Mouse (Mus musculus): ENCODE results near the gene Susd1. TPM values are rescaled to one million over a fixed set of nuclear protein-coding genes. Genes with fewer than 3 reads are reported as not detected.

Gene Susd1
- polyA plus RNA-seq, 1 experiment: 3.7 TPM

- 86% methylated on average over 19 of the region's 19 CpGs for whole genome bisulfite sequencing
Observed at GRCm38 (mm10) chr4:59329461-59330304, 108.8 kb downstream of the Susd1 start.

GRCm38 (mm10) chr4:59328821-59329220 lies 109.6 kb downstream of the Susd1 start:
- 92% methylated on average over 7 of the region's 7 CpGs for WGBS
- no peak for DNase-seq (ENCODE audit: low read depth, low spot score)

More at GRCm38 (mm10) chr4:59329461-59330304, 108.8 kb downstream of the Susd1 start:
- DNase-seq (ENCODE audit: low read depth, low spot score): no peak

GRCm38 (mm10) chr4:59327986-59328385 lies 110.4 kb downstream of the Susd1 start:
- DNase-seq (ENCODE audit: low read depth, low spot score): no peak
- WGBS: 92% methylated on average over 5 of the region's 5 CpGs

- WGBS: 87% methylated on average over 6 of the region's 6 CpGs
- DNase-seq (ENCODE audit: low read depth, low spot score): no peak
Observed at GRCm38 (mm10) chr4:59326031-59326760, 112.2 kb downstream of the Susd1 start.

- 44% methylated on average over 5 of the region's 5 CpGs for WGBS
- DNase-seq (ENCODE audit: low read depth, low spot score): peak; percentile 59
Observed at GRCm38 (mm10) chr4:59324317-59324716, 114.1 kb downstream of the Susd1 start.

- 19% methylated on average over 7 of the region's 7 CpGs for WGBS
- DNase-seq (ENCODE audit: low read depth, low spot score): no peak
Observed at GRCm38 (mm10) chr4:59323231-59323651, 115.2 kb downstream of the Susd1 start.

GRCm38 (mm10) chr4:59322733-59323132 lies 115.7 kb downstream of the Susd1 start:
- no peak for DNase-seq (ENCODE audit: low read depth, low spot score)
- 31% methylated on average over 3 of the region's 3 CpGs for WGBS

- no peak for DNase-seq (ENCODE audit: low read depth, low spot score)
- 89% methylated on average over 6 of the region's 6 CpGs for WGBS
Observed at GRCm38 (mm10) chr4:59322056-59322455, 116.4 kb downstream of the Susd1 start.

- 88% methylated on average over 12 of the region's 12 CpGs for WGBS
- no peak for DNase-seq (ENCODE audit: low read depth, low spot score)
Observed at GRCm38 (mm10) chr4:59321181-59322008, 117.0 kb downstream of the Susd1 start.

GRCm38 (mm10) chr4:59319136-59319941 lies 119.1 kb downstream of the Susd1 start:
- WGBS: 14% methylated on average over 9 of the region's 9 CpGs
- peak; percentile 88 for DNase-seq (ENCODE audit: low read depth, low spot score)

GRCm38 (mm10) chr4:59318602-59319001 lies 119.8 kb downstream of the Susd1 start:
- 30% methylated on average over 6 of the region's 6 CpGs for WGBS
- DNase-seq (ENCODE audit: low read depth, low spot score): peak; percentile 86

- no peak for DNase-seq (ENCODE audit: low read depth, low spot score)
- 82% methylated on average over 15 of the region's 15 CpGs for WGBS
Observed at GRCm38 (mm10) chr4:59315553-59316405, 122.7 kb downstream of the Susd1 start.

GRCm38 (mm10) chr4:59314939-59315552 lies 123.4 kb downstream of the Susd1 start:
- 65% methylated on average over 3 of the region's 3 CpGs for WGBS
- no peak for DNase-seq (ENCODE audit: low read depth, low spot score)

GRCm38 (mm10) chr4:59312945-59313344 lies 125.5 kb downstream of the Susd1 start:
- DNase-seq (ENCODE audit: low read depth, low spot score): no peak
- WGBS: 40% methylated on average over 7 of the region's 7 CpGs

GRCm38 (mm10) chr4:59310590-59310989 lies 127.8 kb downstream of the Susd1 start:
- WGBS: 95% methylated on average over 9 of the region's 9 CpGs
- no peak for DNase-seq (ENCODE audit: low read depth, low spot score)

GRCm38 (mm10) chr4:59307841-59308589 lies 130.4 kb downstream of the Susd1 start:
- WGBS: 82% methylated on average over 10 of the region's 10 CpGs
- no peak for DNase-seq (ENCODE audit: low read depth, low spot score)

- 93% methylated on average over 8 of the region's 8 CpGs for WGBS
- DNase-seq (ENCODE audit: low read depth, low spot score): no peak
Observed at GRCm38 (mm10) chr4:59302387-59302786, 136.0 kb downstream of the Susd1 start.
